Mouse (Mus musculus): ENCODE measurements around the gene Dkk1.

DNA sequence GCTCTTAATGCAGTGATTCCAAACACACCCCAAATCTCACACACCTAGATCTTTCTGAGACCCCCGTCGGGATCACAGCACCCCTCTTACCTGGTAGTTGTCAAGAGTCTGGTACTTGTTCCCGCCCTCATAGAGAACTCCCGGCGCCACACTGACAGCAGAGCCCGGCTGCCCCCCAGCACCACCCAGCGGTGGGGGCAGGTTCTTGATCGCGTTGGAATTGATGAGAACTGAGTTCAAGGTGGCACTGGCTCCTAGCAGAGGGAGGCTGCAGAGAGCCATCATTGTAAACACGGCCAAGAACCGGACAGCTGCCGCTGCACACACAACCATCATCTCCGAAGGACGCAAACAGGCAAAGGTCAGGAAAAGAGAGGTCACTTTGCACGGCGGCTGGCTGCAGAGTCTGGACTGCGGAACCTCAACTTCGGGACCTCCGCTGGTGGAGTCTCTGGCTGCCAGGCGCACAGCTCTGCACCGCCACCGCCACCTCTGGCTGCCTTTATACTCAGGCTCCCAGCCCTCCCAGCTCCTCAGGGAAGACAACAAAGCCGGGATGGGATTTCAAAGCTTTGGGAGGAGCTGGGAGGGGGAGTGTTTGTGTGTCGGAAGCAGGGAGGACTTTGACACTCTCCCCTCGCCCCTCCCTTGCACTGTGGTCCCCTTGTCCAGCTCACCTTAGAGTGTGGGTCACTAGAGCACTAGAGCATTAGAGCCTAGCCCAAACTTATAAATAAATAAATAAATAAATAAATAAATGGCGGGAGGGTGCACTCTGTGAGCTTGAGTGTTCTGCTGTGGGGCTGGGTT, at the start of gene Dkk1:
- TF ChIP-seq GATA1 (IDR thresholded peaks at IDR 0.05; ENCODE audit: borderline replicate concordance, low read length) (no peak), FLI1 (IDR thresholded peaks at IDR 0.05; ENCODE audit: low read length) (no peak)

All from megakaryocyte, embryonic 14.5 days (primary cell).